ENCODE assay signal across 7 mouse cellular contexts in the genomic region with DNA sequence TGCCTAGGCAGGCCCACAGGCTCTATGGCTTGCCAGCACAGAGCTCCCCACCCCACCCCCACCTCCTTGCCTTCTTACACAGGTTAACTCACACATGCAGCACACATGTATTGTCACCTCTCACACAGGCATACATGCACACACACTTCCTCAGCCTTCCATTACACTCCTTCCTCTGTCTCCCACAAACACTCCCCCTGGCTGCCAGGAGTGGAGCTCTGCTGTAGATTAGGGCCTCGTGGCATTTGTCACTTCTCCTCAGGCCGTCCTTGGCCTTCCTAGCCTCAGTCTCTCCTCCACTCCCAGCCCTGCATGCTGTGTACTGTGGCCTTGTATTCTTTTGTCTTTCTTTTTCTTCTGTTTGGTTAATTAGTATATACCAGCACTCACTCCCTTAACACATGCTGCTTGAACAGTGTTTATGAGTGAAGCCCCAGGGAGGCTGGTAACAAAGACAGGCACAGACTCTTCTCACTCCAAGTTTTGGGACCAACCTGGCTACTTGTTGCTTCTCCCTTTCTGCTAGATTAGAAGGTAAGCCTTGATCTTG. TPM values are rescaled to one million over a fixed set of nuclear protein-coding genes. Genes with fewer than 3 reads are reported as not detected.
A peak's percentile ranks its signal among the peaks of the same experiment; 100 is the strongest.
DNase-seq lines count a peak whose midpoint lies in the region; ATAC-seq and TF ChIP-seq lines count a peak whose summit lies in the region.

No protein-coding gene starts in this region.

- H3K4me1 ChIP-seq in hindbrain, embryonic 12.5 days, result peaks cover 64% of the 10 kb centered on the region
- peaks cover 51% of the 10 kb centered on the region for H3K4me1 ChIP-seq in hindbrain, embryonic 16.5 days (ENCODE audit: control insufficient read depth, insufficient read depth, low read depth, low read length)
- peaks cover 100% of the 10 kb centered on the region for H3K4me1 ChIP-seq in E14TG2a.4 (replicated peaks; ENCODE audit: low read depth, low read length)
- H3K4me1 ChIP-seq in ES-E14 (ENCODE audit: control insufficient read depth in 2 of 2, insufficient read depth in 2 of 2, low read length in 2 of 2, poor library complexity in 1 of 2), result peaks cover 20 to 76% of the 10 kb centered on the region in 2 experiments
- H3K4me1 ChIP-seq in limb, embryonic 13.5 days, result peaks cover 77% of the 10 kb centered on the region

- no peaks in the 10 kb centered on the region for H3K27me3 ChIP-seq in hindbrain, embryonic 12.5 days
- no peaks in the 10 kb centered on the region for H3K27me3 ChIP-seq in hindbrain, embryonic 16.5 days (replicated peaks; ENCODE audit: control insufficient read depth, insufficient read depth, low read length)
- no peaks in the 10 kb centered on the region for H3K27me3 ChIP-seq in E14TG2a.4 (ENCODE audit: insufficient read depth, low read length)
- no peaks in the 10 kb centered on the region for H3K27me3 ChIP-seq in limb, embryonic 13.5 days

- H3K4me2 ChIP-seq in hindbrain, embryonic 12.5 days (replicated peaks), result 0 out of 2 replicates have a peak overlapping the region, but pooled peaks have one; percentile 13
- H3K4me2 ChIP-seq in hindbrain, embryonic 16.5 days (ENCODE audit: low read length), result no peak overlapping the region
- no peak overlapping the region for H3K4me2 ChIP-seq in limb, embryonic 13.5 days (replicated peaks)

- H3K36me3 ChIP-seq in hindbrain, embryonic 12.5 days, result 0 out of 2 replicates have a peak, but pooled peaks cover 7% of the 10 kb centered on the region
- H3K36me3 ChIP-seq in hindbrain, embryonic 16.5 days (ENCODE audit: control insufficient read depth, insufficient read depth, low read length), result no peaks in the 10 kb centered on the region
- H3K36me3 ChIP-seq in E14TG2a.4 (ENCODE audit: insufficient read depth, low read length) (peaks cover 35% of the 10 kb centered on the region), ES-E14 (ENCODE audit: control insufficient read depth, insufficient read depth, low read length, poor library complexity, severe bottlenecking) (peaks cover 10% of the 10 kb centered on the region)
- peaks cover 36% of the 10 kb centered on the region for H3K36me3 ChIP-seq in limb, embryonic 13.5 days

- in situ Hi-C loops in ES-E14 (cut with MboI; ENCODE audit: low sequenced_read_pairs in 2 of 2, unreplicated experiment in 2 of 2), result no loop called here

- WGBS in hindbrain, embryonic 12.5 days, result 24% methylated on average over 2 of the region's 2 CpGs
- 31% methylated on average over 2 of the region's 2 CpGs for WGBS in hindbrain, embryonic 16.5 days
- 19% methylated on average over 2 of the region's 2 CpGs for WGBS in limb, embryonic 13.5 days

- no peak for TF ChIP-seq CTCF in E14TG2a.4 (conservative IDR thresholded peaks at IDR 0.05; ENCODE audit: low read length)

- peak overlapping the region; percentile 81; the same call in 1 of the 2 replicates for H3K27ac ChIP-seq in hindbrain, embryonic 12.5 days
- H3K27ac ChIP-seq in hindbrain, embryonic 16.5 days (ENCODE audit: low read depth, low read length), result no peak overlapping the region
- peak overlapping the region; percentile 50 for H3K27ac ChIP-seq in ES-E14 (ENCODE audit: insufficient read depth, low read depth, low read length, poor library complexity, severe bottlenecking)
- H3K27ac ChIP-seq in limb, embryonic 13.5 days, result peak overlapping the region; percentile 69; the same call in 1 of the 2 replicates

- no peak for DNase-seq in ES-E14 (ENCODE audit: low read depth, low spot score)
- no peak for DNase-seq in urinary bladder, adult 2 months (ENCODE audit: low spot score)
- DNase-seq in ovary, adult 18-20 months (ENCODE audit: low spot score), result no peak

- 0 out of 2 replicates have a peak overlapping the region, but pooled peaks have one; percentile 19 for H3K9ac ChIP-seq in hindbrain, embryonic 12.5 days
- no peak overlapping the region for H3K9ac ChIP-seq in hindbrain, embryonic 16.5 days (ENCODE audit: low read depth, low read length)
- H3K9ac ChIP-seq in ES-E14 (ENCODE audit: insufficient read depth, low read depth, low read length, poor library complexity, severe bottlenecking), result no peak overlapping the region
- peak overlapping the region; percentile 20; the same call in 1 of the 2 replicates for H3K9ac ChIP-seq in limb, embryonic 13.5 days

- ATAC-seq in hindbrain, embryonic 12.5 days (ENCODE audit: low FRiP score), result no peak
- no peak for ATAC-seq in hindbrain, embryonic 16.5 days
- no peak for ATAC-seq in limb, embryonic 13.5 days (ENCODE audit: low FRiP score, low read depth)

- H3K4me3 ChIP-seq in hindbrain, embryonic 12.5 days, result no peak overlapping the region
- no peak overlapping the region for H3K4me3 ChIP-seq in hindbrain, embryonic 16.5 days (ENCODE audit: low read length)
- H3K4me3 ChIP-seq in E14TG2a.4 (replicated peaks; ENCODE audit: low read length) (peak overlapping the region; percentile 41; the same call in 1 of the 2 replicates), ES-E14 (ENCODE audit: insufficient read depth in 1 of 2, low read depth in 1 of 2, low read length in 2 of 2, poor library complexity in 1 of 2, severe bottlenecking in 1 of 2) (no peak overlapping the region)
- no peak overlapping the region for H3K4me3 ChIP-seq in limb, embryonic 13.5 days

- H3K9me3 ChIP-seq in hindbrain, embryonic 12.5 days (replicated peaks), result no peaks in the 10 kb centered on the region
- no peaks in the 10 kb centered on the region for H3K9me3 ChIP-seq in hindbrain, embryonic 16.5 days (ENCODE audit: control insufficient read depth, low read length)
- H3K9me3 ChIP-seq in E14TG2a.4 (ENCODE audit: low read length), result no peaks in the 10 kb centered on the region
- no peaks in the 10 kb centered on the region for H3K9me3 ChIP-seq in ES-E14 (ENCODE audit: control insufficient read depth, insufficient read depth, low read depth, low read length)
- H3K9me3 ChIP-seq in limb, embryonic 13.5 days, result no peaks in the 10 kb centered on the region

TF ChIP-seq in ES-E14, 5 proteins besides CTCF, POLR2A, EP300 and RAD21:
- TF ChIP-seq CHD2 (IDR thresholded peaks at IDR 0.05; ENCODE audit: low read depth, low read length) (no peak), HCFC1 (IDR thresholded peaks at IDR 0.05; ENCODE audit: borderline replicate concordance, insufficient read depth, low read length) (no peak), MAFK (IDR thresholded peaks at IDR 0.05; ENCODE audit: insufficient read depth, low read depth, low read length) (no peak), ZNF384 (IDR thresholded peaks at IDR 0.05; ENCODE audit: low read depth, low read length) (no peak), ZC3H11A (IDR thresholded peaks at IDR 0.05; ENCODE audit: borderline replicate concordance, low read depth, low read length) (no peak)
TF ChIP-seq in ES-E14: peak in this region for 0.

RNA-seq across cellular contexts. Expression of gene Ahdc1, which starts 15.8 kb away (rescaled TPM):
- 12.8 and 15.3 TPM in 2 replicates for polyA plus RNA-seq in hindbrain, embryonic 12.5 days (2016; fragmentation: Nextera tagmentation; extraction: Ambion mirVana)
- polyA plus RNA-seq in hindbrain, embryonic 16.5 days (2015; fragmentation: Nextera tagmentation; extraction: Ambion mirVana), result 10.4 and 11.6 TPM in 2 replicates
- total RNA-seq in ES-E14 (2012; rRNA removed), result 61.8 and 88.9 TPM in 2 replicates
- 11.3 and 11.5 TPM in 2 replicates for polyA plus RNA-seq in limb, embryonic 13.5 days (2015; fragmentation: Nextera tagmentation; extraction: Ambion mirVana)
- 5.3 and 13.3 TPM in 2 replicates for polyA plus RNA-seq in urinary bladder, adult 2 months (2012; rRNA removed)

RNA-seq across cellular contexts. Expression of gene Fgr, which starts 53.0 kb away (rescaled TPM):
- polyA plus RNA-seq in hindbrain, embryonic 12.5 days (2016; fragmentation: Nextera tagmentation; extraction: Ambion mirVana), result 0.08 TPM in 1 of 2 replicates, not detected in the other
- 0.16 and 0.23 TPM in 2 replicates for polyA plus RNA-seq in hindbrain, embryonic 16.5 days (2015; fragmentation: Nextera tagmentation; extraction: Ambion mirVana)
- 1.3 and 1.8 TPM in 2 replicates for total RNA-seq in ES-E14 (2012; rRNA removed)
- polyA plus RNA-seq in limb, embryonic 13.5 days (2015; fragmentation: Nextera tagmentation; extraction: Ambion mirVana), result 0.19 and 0.26 TPM in 2 replicates
- 1.3 and 1.8 TPM in 2 replicates for polyA plus RNA-seq in urinary bladder, adult 2 months (2012; rRNA removed)

Comparison
In these comparisons a context has a peak if more than half of its experiments do, and no peak if none do; other contexts are left out.
1. H3K9ac ChIP-seq: peak in hindbrain, embryonic 12.5 days (single experiment) and limb, embryonic 13.5 days (single experiment); none in hindbrain, embryonic 16.5 days (single experiment) and ES-E14 (single experiment).